Mouse (Mus musculus): ENCODE data around the gene Cisd3.

Cisd3 gene

DNA sequence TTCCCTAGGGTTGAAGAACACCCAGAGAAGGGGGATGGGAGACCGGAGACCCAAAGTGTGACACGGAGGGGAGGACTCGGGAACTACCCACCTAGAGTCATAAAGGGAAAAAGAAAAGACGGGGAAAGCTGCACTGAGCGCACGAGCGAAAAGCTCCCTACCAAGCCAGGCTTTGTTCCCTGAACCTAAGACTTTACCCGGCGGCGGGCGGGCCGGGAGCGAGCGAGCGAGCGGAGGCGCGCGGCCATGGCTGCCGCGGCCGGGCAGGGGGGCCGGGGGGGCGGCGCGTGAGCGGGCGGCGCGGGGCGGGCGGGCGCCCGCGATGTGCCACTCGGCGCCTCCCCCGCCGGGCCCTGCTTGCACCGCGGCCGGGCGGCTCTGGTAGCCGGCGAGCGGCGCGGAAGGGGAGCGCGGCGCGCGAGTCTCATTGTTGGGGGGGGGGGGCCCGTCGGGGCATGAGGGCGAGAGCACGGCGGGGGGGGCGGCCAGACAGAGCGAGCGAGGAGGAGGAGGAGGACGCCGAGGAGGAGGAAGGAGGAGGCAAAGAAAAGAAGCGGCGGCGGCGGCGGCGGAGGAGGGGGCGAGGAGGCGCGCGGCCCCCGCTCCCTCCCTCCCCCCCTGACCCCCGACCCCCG, 22.6 kb upstream of the Cisd3 start, which contains the start of gene Mllt6:
Gene Mllt6, plus strand, starts transcription at position 522 of the 635 bp plus-strand sequence.
- DNase-seq (ENCODE audit: low read depth, low spot score) = peak; percentile 76

GRCm38 (mm10) chr11:97663528-97664338, 21.9 kb upstream of the Cisd3 start:
- DNase-seq (ENCODE audit: low read depth, low spot score) = peak; percentile 49

DNA sequence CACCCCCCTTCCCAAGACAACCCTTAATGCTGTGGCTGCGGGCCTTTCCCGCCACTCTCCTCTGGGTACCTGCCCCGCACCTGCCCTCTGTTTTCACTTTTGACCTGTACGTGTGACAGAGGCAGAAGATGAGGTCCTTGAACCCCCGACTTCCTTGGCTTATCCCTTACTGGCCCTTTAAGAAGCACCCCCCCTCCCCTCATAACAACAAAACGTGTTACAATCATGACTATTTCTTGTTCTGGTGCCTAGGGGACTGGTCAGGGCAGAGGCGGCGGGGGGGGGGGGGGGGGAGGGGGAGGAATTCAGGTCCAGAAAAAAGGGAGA, 21.3 kb upstream of the Cisd3 start:
- DNase-seq (ENCODE audit: low read depth, low spot score) = no peak

GRCm38 (mm10) chr11:97664771-97665240, 20.8 kb upstream of the Cisd3 start:
- no peak for DNase-seq (ENCODE audit: low read depth, low spot score)

- DNase-seq (ENCODE audit: low read depth, low spot score) = no peak
Observed at GRCm38 (mm10) chr11:97665431-97665830, 20.2 kb upstream of the Cisd3 start.

GRCm38 (mm10) chr11:97666221-97666620, 19.4 kb upstream of the Cisd3 start:
- no peak for DNase-seq (ENCODE audit: low read depth, low spot score)

- DNase-seq (ENCODE audit: low read depth, low spot score) = no peak
Observed at GRCm38 (mm10) chr11:97666794-97667193, 18.8 kb upstream of the Cisd3 start.

- no peak for DNase-seq (ENCODE audit: low read depth, low spot score)
Observed at GRCm38 (mm10) chr11:97668160-97668559, 17.5 kb upstream of the Cisd3 start.

GRCm38 (mm10) chr11:97669268-97669667, 16.4 kb upstream of the Cisd3 start:
- DNase-seq (ENCODE audit: low read depth, low spot score) = no peak

GRCm38 (mm10) chr11:97669829-97670228, 15.8 kb upstream of the Cisd3 start:
- no peak for DNase-seq (ENCODE audit: low read depth, low spot score)

DNA sequence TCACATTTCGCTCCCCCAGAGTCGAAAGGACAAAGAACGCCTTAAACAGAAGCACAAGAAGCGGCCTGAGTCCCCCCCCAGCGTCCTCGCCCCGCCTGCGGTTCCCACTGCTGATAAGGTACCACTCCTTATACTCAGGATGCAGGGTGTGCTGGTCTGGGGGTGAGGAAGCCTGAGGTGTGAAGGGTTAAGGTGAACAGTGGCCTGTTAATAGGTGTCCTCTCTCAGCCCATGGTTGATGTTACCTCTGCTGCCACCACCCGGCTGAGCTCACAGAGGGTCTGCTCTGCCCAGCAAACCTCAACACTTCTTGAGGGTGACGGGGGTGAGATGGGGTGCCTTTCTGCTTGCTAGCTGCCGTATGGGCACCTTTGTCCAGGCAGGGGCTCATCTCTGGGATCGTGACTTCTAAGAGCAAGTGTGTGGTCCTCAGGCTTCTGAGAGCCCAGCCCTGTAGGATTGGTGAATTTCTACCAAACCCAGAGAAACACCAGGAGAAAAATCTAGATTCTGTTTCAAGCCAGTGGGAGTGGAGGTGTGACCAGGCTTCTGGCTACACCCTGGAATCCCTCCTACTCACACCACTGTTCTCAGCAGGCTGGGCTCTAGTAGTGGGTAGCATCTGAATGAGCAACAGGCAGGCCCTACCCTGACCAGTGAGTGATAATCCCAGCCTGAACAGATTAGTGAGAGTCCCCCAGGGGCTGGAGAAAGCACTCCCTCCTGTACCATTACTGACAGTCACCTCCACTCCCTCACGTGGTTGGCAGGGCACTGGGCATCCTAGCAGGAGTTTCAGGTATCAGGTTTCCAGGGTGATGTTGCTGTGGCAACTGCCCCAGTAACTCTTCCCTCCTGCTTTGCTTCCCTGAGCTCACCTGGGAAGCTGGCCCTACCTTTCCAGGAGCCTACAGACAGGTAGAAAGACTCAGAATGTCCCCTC, 15.1 kb upstream of the Cisd3 start:
- DNase-seq (ENCODE audit: low read depth, low spot score) = no peak

DNA sequence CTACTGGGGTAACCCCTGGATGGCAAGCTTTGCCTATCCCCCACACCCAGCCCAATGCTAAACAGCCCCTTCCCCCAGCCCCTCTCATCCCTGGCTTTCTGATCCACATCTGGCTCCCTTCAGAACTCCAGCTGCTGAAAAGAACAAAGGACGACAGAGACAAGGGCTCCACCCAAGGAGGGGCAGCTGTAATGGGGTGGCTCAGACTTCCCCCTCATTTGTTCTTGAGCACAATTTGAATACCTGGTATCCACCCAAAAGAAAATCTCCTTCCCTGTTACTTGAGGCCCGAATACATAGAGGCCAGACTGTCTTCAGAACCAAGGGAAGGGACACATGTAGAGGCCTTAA, 14.5 kb upstream of the Cisd3 start:
- no peak for DNase-seq (ENCODE audit: low read depth, low spot score)

GRCm38 (mm10) chr11:97673148-97673547, 12.5 kb upstream of the Cisd3 start:
- no peak for DNase-seq (ENCODE audit: low read depth, low spot score)

DNA sequence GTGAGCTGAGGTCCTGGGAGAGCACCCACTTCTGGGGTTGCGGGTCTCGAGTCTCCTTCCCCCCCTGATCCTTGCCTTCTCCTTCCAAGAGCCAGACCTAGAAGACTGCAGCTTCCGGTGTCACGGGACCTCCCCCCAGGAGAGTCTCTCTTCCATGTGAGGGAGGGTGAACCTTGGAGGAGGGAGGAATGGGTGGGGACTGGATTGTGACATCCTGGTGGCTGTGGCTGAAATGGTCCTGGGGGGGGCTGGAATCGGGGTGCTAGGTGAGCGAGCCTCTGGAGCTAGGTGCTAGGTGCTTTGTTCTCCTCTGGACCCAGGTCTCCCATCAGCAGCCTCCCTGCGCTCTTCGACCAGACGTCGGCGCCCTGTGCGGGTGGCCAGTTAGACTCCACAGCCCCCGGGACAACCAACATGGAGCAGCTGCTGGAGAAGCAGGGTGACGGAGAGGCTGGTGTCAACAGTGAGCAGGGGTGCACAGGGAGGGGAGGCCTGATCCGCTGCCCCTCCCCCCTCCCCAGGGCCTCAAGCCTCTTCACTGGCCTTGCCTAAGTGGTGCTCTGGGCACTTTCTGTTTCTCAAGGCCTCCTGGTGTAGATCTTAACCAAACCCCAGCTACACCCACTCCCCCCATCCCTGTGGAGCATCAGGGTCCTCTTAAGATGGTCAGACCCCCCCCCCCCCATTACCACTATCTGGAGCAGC, 9.4 kb upstream of the Cisd3 start:
- no peak for DNase-seq (ENCODE audit: low read depth, low spot score)

GRCm38 (mm10) chr11:97677381-97677780, 8.2 kb upstream of the Cisd3 start:
- no peak for DNase-seq (ENCODE audit: low read depth, low spot score)

DNA sequence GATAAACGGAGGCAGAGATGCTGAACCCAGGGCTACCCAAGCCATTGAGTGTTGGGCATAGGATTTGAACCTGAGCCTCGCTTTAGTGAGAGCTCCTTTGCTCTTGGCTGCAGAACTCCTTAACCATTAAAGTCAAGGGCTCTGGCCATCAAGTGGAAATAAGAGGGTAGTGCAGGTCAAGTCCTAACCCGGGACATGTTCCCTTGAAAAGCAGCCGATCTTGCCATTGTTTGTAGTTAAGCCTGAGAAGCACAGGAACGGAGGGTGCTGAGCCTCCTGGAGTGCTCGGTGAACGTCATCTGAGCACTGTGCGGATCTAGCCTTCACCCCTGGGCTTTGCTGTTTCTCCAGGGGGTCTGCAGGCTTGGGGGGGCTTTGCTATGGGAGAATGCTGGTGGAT, 7.8 kb upstream of the Cisd3 start:
- no peak for DNase-seq (ENCODE audit: low read depth, low spot score)

DNA sequence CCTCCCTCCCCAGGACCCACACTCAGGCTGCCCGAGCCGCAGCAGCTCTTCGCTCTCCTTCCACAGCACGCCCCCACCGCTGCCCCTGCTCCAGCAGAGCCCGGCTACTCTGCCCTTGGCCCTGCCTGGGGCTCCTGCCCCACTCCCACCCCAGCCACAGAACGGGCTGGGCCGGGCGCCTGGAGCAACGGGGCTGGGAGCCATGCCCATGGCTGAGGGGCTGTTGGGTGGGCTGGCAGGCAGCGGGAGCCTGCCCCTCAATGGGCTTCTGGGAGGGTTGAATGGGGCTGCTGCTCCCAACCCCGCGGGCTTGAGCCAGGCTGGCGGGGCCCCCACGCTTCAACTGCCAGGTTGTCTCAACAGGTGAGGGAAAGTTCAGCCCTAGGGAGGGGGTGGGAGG, 7.3 kb upstream of the Cisd3 start:
- DNase-seq (ENCODE audit: low read depth, low spot score) = no peak

DNA sequence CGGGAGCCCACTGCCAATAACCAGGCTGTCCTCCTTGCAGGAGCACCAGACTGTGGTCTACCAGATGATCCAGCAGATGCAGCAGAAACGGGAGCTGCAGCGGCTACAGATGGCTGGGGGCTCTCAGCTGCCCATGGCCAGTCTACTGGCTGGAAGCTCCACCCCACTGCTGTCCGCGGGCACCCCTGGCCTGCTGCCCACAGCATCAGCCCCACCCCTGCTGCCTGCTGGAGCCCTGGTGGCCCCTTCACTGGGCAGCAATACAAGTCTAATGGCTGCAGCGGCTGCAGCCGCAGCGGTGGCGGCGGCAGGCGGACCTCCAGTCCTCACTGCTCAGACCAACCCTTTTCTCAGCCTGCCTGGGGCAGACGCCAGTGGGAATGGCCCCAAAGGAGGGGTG, 5.2 kb upstream of the Cisd3 start:
- no peak for DNase-seq (ENCODE audit: low read depth, low spot score)

GRCm38 (mm10) chr11:97682504-97683055, 3.0 kb upstream of the Cisd3 start:
- no peak for DNase-seq (ENCODE audit: low read depth, low spot score)

DNA sequence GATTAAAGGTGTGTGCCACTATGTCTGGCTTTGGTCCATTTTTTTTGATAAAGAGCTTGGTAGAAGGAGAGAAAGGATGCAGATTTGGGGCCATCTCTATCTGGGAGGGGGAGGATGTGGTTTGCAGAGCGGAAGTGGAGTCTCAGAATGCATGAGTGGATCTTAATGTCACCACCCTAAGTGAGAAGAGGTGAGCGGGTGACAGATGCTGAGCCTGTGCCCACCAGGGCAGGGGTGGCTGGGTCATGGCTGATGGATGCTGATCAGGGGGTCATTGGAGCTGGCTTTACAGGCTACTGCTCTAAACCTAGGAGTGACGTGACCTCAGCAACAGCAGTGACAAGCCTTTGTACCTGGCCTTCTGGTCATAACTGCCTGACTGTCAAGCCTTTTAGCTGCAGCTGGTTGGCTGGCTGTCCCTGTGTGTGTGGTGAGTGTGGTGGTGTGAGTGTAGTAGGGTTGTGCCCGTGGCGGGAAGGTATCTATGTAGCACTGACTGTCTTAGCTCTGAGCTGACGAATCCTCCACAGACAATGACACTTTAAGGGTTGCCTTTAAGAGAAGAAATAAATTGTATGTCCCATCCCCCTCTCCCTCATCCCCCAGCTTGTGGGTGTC, 1.5 kb upstream of the Cisd3 start:
- DNase-seq (ENCODE audit: low read depth, low spot score) = no peak

- no peak for DNase-seq (ENCODE audit: low read depth, low spot score)
Observed at GRCm38 (mm10) chr11:97684766-97685165, 860 bp upstream of the Cisd3 start.

Measured in forelimb bud, embryonic 11.5 days (tissue).